Mouse (Mus musculus) neutrophil, adult 59 days (primary cell): ENCODE measurements around the gene Cavin3. TPM values are rescaled to one million over a fixed set of nuclear protein-coding genes. Genes with fewer than 3 reads are reported as not detected.

Experiments used
- total RNA-seq, 2 experiments: library from RNA; stranded (reverse); gene quantifications; 1 replicate in 1 of 2; 2 replicates in 1 of 2; pipeline ENCODE4 v1.2.4; 2023

The Cavin3 gene
- total RNA-seq: not detected

GRCm38 (mm10) chr7:105481505-105482411 lies at the start of gene Cavin3:
Gene Cavin3 (minus strand): TSS chr7:105482300.

Other genes with a start within 250 kb of the Cavin3 start
- not detected for gene Olfr688, start 194.2 kb downstream of the Cavin3 start, total RNA-seq
- not detected for gene Olfr689, start 171.1 kb downstream of the Cavin3 start, total RNA-seq
- not detected for gene Olfr690, start 148.2 kb downstream of the Cavin3 start, total RNA-seq
- under 1 TPM in 1 of 2 experiments, not detected in 1; 0.49 TPM for gene Olfr691, start 140.0 kb downstream of the Cavin3 start, total RNA-seq
- gene Olfr692, start 114.1 kb downstream of the Cavin3 start, total RNA-seq: not detected
- gene Gm5901, start 107.3 kb downstream of the Cavin3 start, total RNA-seq: not detected
- 100 to 1,000 TPM; 168 to 176 TPM for gene Fam160a2, start 82.2 kb downstream of the Cavin3 start, total RNA-seq
- gene Cnga4, start 77.7 kb downstream of the Cavin3 start, total RNA-seq: under 1 TPM; 0.51 to 0.64 TPM
- gene Cckbr, start 56.6 kb downstream of the Cavin3 start, total RNA-seq: not detected
- gene Smpd1, start 72.1 kb upstream of the Cavin3 start, total RNA-seq: 10 to 100 TPM; 21.0 to 21.1 TPM
- 1 to 10 TPM in 1 of 2 experiments, under 1 TPM in 1; 0.56 to 1.4 TPM for gene Apbb1, start 99.4 kb upstream of the Cavin3 start, total RNA-seq
- gene Hpx, start 117.8 kb upstream of the Cavin3 start, total RNA-seq: not detected
- gene Trim3, start 151.3 kb upstream of the Cavin3 start, total RNA-seq: 10 to 100 TPM; 14.7 to 22.5 TPM
- 100 to 1,000 TPM; 104 to 108 TPM for gene Timm10b, start 157.8 kb upstream of the Cavin3 start, total RNA-seq
- gene Arfip2, start 158.1 kb upstream of the Cavin3 start, total RNA-seq: 10 to 100 TPM; 14.1 to 14.5 TPM
- gene Gm45799, start 158.3 kb upstream of the Cavin3 start, total RNA-seq: 10 to 100 TPM in 1 of 2 experiments, 1 to 10 TPM in 1; 8.5 to 10.2 TPM
- 1 to 10 TPM; 2.8 to 3.8 TPM for gene Dnhd1, start 168.5 kb upstream of the Cavin3 start, total RNA-seq